Mouse (Mus musculus) CH12F3 (cell line): ENCODE results near the gene Twist2.

Experiments used
- in situ Hi-C: fragments of 300-500 bp; cut with MboI; formaldehyde crosslinking; loops from 2 replicates; pipeline ENCODE4 v1.14.3; 2020; ENCODE audit warnings: low sequenced_read_pairs

Twist2 gene

DNA sequence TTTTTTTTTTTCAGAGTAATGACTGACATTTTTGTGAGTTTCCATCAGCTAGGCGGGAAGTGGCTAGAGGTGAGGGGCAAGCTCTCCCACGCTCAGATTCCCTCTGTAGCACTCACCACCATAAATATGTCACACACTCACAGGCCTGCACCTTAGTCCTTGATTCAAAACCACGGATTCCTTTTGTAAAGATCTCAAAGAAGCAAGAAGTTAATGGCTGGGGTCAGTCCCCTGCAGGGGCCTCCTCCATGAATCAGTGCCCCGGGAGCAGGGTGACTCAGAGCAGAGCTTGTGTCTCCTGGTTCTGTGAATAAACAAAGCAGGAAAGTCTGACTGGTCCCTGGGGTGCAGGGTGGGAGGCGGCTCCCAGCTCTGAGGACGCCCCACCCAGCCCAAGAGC lies 15.3 kb downstream of the Twist2 start:
- in situ Hi-C loops, result no loop called here

DNA sequence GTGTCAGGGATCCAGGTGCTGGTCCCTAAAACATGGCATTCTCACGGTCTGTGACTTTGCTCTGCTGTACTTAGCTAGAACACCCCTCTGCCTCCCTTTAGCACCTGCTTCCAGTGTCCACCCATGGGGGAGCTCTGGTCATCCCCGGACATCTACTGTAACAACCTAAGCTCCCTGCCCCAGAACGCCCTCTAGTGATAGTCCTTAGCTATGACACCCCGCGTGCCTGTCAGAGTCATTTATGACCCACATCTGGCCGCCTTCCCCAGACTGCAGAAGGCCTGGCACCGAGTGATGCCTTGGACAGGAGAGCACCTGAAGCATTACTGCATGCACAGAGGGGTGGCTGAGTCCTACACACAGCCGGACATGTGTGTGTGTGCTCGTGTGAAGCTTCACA lies 18.0 kb downstream of the Twist2 start:
- in situ Hi-C loops, result no loop called here

DNA sequence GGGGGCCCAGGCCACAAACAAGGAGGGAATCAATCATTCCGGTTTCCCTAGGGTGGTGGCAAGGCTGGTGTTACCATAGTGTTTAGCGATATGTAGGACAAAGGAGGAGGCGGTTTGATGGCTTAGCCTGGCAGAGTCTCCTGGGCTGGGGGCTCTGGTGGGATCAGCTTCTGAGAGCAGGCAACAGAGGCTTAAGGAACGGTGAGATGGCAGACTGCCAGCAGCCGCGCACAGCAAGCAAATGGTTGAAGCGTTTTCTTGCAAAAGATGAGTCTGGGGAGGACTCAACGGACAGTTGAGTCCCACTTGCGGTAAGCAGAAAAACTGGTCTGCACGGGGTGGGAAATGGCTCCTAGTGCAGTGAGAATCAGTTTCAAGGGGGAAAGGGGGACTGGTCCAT lies 19.3 kb downstream of the Twist2 start:
- in situ Hi-C loops, result no loop called here

DNA sequence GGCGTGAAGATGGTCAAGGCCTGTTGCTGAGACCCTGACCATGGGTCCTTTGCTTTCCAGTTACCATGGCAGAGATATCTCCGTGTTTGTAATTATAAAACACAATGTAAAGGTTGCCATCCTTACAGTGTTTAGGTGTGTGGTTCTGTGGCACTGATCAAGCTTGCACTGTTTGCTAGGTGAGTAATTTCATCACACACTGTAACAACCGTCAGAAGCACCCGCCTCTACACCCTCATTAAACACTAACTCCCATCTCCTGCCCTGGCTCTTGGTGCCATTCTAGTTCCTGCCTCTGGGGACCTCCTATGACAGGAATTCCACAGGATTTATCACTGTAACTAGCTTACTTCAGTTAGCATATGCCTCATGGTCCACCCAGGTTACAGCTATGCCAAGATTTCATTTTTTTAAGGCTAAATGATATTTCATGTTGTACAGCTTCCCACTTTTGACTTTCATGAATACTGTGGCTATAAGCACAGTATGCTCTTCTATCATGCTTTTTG lies 21.1 kb downstream of the Twist2 start:
- in situ Hi-C loops, result no loop called here

DNA sequence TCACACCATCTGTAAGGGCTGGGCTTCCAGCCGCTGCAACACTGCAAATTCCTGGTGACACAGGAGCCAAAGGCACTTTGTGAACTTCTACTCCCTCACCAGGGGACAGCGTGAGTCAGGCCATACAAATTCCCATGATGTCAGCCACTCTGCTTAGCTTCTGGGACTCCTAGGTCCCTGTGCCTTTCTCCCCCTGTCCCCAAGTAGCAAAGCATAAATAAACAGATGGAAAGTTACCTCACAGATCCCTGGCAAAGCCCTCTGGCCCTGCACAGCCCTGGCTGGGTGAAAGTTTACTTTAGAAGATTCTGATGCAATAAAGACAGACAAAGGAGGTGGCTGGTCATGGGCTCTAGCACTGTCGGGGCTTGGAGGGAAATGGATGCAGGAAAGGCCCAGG lies 22.3 kb downstream of the Twist2 start:
- in situ Hi-C loops, result no loop called here

DNA sequence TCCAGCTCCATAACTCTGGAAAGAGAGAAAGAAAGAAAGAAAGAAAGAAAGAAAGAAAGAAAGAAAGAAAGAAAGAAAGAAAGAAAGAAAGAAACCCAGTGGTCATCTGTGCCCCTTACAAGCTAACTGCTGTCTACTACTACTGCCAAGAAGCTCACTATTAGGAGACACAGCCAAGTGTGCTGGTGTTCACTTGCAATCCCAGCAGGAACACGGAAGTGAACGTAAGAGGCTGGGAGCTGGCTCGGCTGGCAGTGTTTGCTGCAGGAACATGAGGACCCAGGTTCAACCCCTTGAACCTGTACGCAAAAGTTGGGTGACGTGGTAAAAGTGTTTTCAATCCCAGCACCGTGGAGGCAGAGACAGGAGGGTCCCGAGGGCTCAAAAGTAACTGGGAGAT lies 22.7 kb downstream of the Twist2 start:
- in situ Hi-C loops, result no loop called here

DNA sequence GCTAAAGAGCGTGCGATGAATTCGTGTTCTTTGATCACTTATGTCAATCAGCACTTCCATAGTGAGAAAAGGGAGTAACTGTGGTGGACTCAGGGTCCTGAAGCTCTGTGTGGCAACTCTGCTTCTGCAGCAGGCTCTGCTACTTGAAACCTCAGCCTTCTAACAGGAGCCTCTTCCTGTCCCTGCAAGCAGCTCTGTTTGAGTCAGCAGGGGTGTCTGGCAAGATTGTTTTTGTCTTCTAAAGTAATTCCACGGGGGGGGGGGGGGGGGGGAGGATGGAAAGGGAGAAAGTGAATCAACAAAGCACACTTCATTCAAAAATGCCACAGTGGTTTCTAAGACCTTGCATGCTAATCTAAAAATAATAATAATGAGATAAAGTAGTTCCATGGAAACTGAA lies 24.0 kb downstream of the Twist2 start:
- in situ Hi-C loops, result no loop called here

DNA sequence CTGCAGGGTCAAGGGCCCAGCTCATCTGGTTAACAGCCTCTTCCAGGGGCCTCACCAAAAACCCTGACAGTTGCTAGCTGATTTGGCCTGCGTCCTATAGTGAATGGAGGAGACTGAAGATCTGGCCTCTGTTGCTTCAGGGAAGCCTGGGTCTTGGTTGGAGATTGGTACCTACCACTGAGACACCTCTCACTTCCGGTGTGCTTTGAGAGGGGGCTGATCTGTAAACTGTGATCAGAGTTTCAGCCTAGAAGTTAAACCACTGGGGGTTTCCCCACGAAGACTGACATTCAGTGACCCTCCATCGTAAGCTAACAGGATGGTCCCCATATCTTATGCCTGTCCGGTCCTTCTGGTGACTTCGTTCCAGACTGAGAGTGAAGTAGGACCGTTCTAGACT lies 30.7 kb downstream of the Twist2 start:
- in situ Hi-C loops, result no loop called here

DNA sequence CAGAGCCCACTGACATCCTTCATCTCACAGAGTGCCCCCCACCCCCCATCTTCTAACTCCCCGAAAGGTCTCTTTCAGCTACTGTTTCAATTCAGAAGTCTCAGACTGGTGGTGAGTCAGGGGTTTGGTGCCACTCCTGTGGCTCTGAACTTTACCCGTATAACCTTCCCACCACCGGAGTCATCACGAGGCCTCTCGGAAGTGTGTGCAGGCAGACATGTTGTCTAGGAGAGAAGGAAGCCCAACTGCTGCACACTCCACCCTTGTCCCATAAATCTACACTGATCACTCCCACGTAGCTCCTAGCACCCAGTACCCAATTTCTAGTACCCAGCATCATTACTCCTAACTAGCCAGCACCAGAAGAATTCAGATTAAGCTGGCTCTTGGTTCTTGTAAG lies 38.3 kb downstream of the Twist2 start:
- in situ Hi-C loops, result no loop called here

DNA sequence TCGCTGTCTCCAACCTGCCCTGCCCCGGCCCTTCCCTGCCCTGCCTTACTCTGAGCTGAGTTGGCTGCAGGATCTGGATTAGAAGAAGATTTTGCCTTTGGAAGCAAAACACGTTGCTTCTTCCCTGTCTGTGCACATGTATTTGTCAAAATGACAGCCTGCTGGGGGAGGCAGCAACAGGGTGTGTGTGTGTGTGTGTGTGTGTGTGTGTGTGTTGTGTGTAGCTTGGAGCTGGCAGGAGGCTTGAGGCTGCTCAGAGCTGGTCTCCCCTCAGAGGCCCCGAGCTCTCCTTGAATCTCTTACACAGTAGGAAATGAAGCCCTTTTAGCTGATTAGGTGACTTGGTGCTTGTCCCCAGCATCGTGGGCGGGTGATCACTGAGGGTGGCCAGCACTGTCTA lies 38.7 kb downstream of the Twist2 start:
- in situ Hi-C loops, result no loop called here

DNA sequence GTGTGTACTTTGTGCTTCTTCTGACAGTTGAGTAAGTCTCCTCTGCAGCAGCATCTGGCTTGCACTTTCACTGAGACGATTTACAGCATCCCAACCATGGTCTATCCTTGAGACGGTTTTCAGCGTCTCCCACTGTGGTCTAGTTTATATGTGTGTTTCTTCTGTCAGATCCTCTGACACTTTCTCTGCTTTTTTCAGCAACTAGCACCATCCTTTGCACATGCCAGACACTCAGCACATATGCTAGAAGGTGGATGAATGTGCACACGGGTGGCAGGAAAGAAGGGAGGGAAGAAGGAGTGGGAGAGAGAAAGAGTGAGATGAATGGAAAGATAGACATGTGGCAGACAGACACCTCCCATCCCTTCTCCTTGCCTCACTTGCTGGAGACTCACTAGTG lies 43.0 kb downstream of the Twist2 start:
- in situ Hi-C loops, result no loop called here

DNA sequence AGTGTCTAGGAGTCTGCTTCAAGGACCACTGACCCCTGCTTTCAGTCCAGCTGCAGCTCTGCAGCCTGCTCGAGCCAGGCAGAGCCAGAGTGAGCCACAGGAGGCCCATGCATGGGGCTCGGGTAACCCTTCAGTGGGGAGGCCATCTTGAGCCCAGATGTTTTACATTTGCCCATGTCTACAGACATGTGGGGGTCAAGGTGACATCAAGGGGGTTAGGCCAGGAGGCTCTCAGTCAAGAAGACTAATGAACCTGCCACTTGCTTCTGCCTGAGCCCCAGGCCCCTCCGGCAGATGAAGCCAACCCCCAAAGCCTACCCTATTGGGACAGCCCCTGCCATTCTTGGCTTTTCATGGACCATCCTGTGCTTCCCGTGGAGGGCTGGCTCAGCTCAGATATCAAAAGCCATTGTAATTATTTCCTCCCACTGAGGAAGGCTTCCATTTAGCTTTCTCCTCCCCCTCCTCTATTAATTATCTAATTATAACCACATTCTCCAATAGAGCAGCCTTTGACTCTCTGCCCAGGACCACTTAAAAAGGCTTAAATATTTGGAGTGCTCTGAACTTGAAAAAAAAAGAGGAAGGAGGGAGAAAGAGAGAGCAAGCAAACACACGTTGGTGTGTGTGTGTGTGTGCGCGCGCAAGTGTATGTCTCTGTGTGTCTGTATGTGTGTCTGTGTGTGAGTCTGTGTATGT lies 43.6 kb downstream of the Twist2 start:
- in situ Hi-C loops, result no loop called here

DNA sequence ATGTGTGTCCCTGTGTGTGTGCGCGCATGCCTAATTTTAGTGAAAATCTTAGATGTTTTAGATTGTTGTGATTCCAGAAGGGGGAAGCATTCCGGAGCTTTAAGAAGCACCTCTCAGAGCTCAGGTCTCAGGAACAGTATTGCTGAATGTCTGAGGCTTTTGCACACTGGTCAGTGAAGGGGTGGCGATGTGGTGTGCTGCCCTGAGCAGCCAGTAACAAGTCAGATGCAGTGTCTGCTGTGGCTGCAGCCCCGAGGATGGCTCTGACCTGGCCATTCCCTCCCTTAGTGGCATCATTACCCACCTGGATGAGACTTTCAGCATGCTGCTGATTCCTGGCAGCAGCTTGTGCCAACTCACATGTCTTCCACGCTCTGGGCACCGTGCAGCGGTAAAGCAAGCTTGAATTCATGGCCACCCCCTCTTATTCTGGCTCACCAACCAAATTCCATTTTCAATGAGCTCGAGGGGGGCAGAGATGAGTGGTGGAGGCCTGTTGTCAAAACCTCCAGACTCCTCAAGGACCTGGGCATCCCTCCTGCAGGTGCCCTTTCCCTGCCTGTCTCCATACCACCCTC lies 44.2 kb downstream of the Twist2 start:
- in situ Hi-C loops, result no loop called here

DNA sequence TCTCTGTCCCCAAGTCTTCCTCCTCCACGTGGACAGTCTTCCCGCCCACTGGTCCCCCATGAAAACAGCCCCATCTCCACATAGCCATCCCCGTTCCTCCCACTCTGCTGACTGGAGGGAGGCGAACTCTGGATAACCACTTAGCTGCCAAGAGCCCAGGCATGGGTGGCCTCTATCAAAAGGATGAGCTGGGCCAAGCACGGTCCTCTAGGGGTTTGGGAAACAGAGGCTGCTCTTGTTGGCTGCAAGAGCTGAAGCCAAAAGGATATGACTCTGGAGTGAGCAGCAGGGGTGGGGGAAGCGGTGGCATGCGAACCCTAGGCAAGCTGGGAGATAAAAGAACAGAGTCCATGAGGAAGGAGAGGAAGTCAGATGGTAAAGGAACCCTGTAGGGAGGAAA lies 50.0 kb downstream of the Twist2 start:
- in situ Hi-C loops, result no loop called here

DNA sequence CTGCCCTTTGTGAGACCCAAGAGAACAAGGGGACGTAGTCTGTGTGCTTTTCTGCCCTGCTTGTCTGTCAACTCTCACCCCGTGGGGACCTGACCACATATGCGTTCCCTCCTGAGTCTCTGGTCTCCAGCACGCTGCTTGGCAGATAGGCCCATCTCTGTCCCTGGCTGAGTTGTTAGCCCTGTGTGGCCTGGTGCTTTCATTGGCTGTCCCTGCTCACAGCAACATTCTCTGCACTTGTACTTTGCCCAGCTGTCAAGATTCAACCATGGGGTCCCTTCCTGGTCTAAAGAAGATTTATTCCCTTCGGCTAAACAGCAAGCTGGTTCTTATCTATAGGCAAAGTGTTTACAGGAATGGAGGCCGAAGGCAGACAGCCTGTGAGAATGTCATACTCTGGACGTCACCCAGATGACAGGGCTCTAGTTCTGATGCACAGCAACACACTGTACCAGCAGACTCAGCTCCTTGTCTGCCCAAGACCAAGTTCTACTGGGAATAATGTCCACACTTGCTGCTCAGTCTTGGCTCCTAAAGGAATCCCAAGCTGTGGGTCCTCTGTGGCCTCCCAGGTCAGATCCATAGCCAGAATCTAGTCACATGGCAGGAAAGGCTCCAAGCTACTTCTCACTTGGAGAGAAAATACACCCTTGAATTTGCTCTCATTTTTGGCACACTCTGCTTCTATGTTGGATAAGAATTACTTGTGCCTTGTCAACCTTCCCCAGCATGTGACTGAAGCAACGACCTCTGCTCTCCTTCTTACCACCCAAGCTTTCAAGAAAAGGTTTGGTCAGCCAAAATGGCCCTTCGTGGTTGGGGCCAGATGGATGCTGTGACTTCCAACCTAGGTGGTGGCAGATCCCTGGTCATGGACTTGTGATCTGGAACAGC lies 55.8 kb downstream of the Twist2 start:
- in situ Hi-C loops, result no loop called here

DNA sequence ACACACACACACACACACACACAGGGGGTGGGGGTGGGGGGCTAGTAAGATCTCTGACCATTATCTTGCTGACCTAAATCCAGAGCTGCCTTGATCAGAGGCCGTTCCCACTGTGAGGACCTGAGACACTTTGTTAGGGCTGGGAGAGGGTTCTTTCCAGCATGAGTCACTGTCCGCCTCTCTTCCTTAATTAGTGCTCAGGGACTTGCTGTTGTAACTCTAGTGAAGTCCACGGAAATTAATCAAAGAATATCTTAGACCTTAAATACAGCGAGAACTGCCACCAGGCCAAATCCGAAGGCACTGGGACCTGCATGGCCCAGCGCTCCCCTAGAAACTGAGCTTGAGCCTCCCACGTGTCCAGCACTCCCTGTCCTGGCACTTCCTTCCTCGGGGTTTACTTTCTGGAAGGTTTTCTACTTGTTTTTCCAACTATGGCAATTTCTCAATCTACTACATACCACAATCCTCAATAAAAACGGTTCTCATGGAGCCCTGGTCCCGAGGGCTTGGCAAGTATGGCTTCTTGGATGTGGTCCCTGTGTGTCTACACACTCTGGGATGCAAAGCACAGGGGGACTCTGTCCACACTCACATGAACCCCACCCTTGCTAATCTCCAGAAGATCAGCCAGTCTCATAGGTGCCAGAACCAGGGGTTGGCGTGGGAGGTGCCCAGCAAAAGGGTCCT lies 57.0 kb downstream of the Twist2 start:
- in situ Hi-C loops, result no loop called here

DNA sequence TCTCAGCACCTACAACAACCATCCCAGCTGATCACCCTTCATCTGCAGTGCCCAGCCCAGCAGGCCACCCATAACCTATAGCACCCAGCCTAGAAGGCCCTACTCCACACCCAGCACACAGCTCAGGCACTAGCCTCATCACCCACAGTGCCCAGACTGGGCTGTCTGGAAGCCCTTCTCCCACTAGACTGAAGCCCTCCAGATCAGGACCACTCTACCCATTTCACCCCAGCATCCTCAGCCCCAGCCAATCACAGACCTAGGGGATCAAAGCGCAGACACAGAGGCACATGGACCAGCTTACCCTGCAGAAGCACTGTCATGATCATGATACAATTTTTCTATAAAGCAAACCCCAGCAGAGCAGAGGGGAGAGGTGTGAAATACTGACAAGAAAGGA lies 57.6 kb downstream of the Twist2 start:
- in situ Hi-C loops, result no loop called here

DNA sequence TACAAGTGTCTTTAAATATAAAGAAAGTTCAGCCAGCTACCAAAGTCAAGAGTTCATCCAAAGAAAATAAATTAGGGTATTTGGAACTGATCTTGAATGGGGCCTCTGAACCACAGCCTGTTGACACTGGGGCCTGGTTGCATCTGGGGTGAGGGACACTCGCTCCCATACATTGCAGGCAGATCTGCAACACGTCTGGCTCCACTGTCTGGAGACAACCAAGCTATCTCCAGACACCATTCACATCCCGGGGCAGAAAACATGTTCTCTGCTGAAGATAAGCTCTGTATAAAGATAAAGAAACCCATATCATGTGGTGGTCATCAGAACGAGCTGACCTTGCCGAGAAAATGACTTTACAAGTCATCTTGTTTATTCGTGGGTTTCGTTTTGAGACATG lies 60.2 kb downstream of the Twist2 start:
- in situ Hi-C loops, result no loop called here

DNA sequence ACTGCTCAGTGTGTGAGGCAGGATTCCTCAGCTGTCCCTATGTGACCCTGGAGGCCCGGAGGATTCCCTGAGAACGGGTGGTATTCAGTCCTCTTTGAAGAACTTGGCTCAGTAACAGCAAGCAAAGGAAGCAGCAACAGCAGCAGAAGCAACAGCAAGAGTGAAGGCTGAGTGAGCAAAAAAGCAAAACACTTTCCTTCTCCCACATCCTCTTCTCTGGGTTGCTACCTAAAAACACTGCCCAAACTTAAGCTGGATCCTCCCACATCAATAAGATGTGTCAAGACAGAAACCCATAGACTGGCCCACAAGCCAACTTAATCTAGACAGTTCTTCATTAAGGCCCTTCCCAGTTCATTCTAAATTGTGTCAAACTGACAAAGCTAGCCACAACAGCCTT lies 64.7 kb downstream of the Twist2 start:
- in situ Hi-C loops, result no loop called here

DNA sequence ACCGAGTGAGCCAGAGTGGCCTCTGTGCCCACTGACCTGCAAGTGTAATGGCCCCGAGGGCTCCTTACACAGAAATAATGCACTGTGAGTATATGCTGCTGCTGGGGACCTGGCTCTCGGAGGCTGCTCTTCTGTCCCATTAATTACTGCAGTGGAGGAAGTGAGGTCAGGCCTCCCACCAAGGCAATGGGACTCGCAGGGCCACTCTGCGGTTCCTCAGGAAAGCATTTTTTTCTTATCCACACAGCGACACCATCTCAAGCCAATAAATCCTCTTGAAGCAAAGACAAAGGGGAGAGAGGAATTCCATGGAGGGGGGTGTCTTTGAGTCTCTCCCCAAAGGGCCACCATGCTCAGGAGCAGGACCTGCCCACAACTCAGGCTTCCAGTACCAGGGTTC lies 69.8 kb downstream of the Twist2 start:
- in situ Hi-C loops, result no loop called here

DNA sequence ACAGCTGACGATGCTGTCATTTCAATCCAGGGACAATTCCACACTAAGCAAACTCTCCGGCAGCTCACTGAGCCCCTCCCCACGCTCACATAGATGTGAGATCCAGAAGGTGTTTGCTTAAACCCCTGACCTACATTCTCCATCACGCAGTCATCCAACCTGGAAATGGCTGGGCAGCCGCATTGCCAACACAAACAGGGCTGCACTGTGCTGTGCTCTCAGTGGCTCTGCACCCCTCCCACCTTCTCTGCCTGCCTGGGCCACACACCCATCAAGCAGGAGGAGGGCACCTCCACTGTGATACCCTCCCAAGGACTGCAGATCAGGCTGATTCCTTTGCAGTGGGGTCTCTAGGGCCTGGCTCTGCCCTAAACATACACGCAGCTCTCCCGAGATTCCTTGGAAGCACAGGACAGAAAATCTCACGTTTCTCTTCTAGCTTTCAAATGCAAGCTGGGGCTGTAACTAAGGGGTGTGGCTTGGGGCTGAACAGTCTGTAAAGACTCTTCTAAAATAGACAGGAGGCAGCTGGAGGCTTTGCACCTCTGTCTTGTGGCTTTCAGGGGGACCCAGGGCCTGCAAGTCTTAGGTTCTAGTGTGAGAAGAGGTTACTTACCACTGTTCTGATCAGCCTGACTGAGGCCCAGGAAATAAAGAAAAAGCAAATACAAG lies 71.3 kb downstream of the Twist2 start:
- in situ Hi-C loops, result no loop called here
